29 mouse cellular contexts compared by ENCODE assay signal in genomic region chr16:77150884-77151283, GRCm38 (mm10).
DNase-seq lines count a peak whose midpoint lies in the region; ATAC-seq lines count a peak whose summit lies in the region.
"Had no signal": no experiment of that assay in that cellular context is flagged by ENCODE, and none has a peak within 500 bp of the region (broad histone marks: within the 10 kb centered on the region; RNA-seq: fewer than 3 reads in every experiment).

No protein-coding gene starts in this region.

- H3K9ac ChIP-seq in kidney, embryonic 14.5 days (ENCODE audit: low read depth, low read length): no peak overlapping the region
- H3K9ac ChIP-seq in midbrain, embryonic 11.5 days (ENCODE audit: low read length): no peak overlapping the region
- H3K9ac ChIP-seq in midbrain, embryonic 13.5 days (replicated peaks): no peak overlapping the region
- no peak overlapping the region for H3K9ac ChIP-seq in neural tube, embryonic 15.5 days (replicated peaks)
- H3K9ac ChIP-seq: embryonic facial prominence, embryonic 12.5 days; forebrain, embryonic 12.5 days; forebrain, postnatal 0 days; heart, embryonic 15.5 days; limb, embryonic 15.5 days; liver, embryonic 14.5 days; midbrain, embryonic 15.5 days had no signal

- no peaks in the 10 kb centered on the region for H3K27me3 ChIP-seq in kidney, embryonic 14.5 days (ENCODE audit: control insufficient read depth, insufficient read depth, low read length)
- H3K27me3 ChIP-seq in midbrain, embryonic 11.5 days (ENCODE audit: control insufficient read depth, insufficient read depth, low read length): no peaks in the 10 kb centered on the region
- H3K27me3 ChIP-seq in midbrain, embryonic 13.5 days: no peaks in the 10 kb centered on the region
- no peaks in the 10 kb centered on the region for H3K27me3 ChIP-seq in neural tube, embryonic 15.5 days (replicated peaks)
- H3K27me3 ChIP-seq: embryonic facial prominence, embryonic 12.5 days; forebrain, embryonic 12.5 days; heart, embryonic 15.5 days; limb, embryonic 15.5 days; midbrain, embryonic 15.5 days had no signal

- no peaks in the 10 kb centered on the region for H3K9me3 ChIP-seq in kidney, embryonic 14.5 days (ENCODE audit: control insufficient read depth, low read length)
- no peaks in the 10 kb centered on the region for H3K9me3 ChIP-seq in midbrain, embryonic 11.5 days (ENCODE audit: control insufficient read depth, low read length)
- no peaks in the 10 kb centered on the region for H3K9me3 ChIP-seq in midbrain, embryonic 13.5 days
- H3K9me3 ChIP-seq in neural tube, embryonic 15.5 days (replicated peaks): no peaks in the 10 kb centered on the region
- H3K9me3 ChIP-seq: embryonic facial prominence, embryonic 12.5 days; forebrain, embryonic 12.5 days; heart, embryonic 10.5 days; heart, embryonic 15.5 days; limb, embryonic 15.5 days; midbrain, embryonic 15.5 days had no signal

- H3K4me2 ChIP-seq in kidney, embryonic 14.5 days (replicated peaks; ENCODE audit: low read depth, low read length): no peak overlapping the region
- H3K4me2 ChIP-seq in midbrain, embryonic 11.5 days: no peak overlapping the region
- no peak overlapping the region for H3K4me2 ChIP-seq in midbrain, embryonic 13.5 days (replicated peaks)
- H3K4me2 ChIP-seq in neural tube, embryonic 15.5 days: no peak overlapping the region
- H3K4me2 ChIP-seq: embryonic facial prominence, embryonic 12.5 days; forebrain, embryonic 12.5 days; heart, embryonic 15.5 days; limb, embryonic 15.5 days; midbrain, embryonic 15.5 days had no signal

- no peak overlapping the region for H3K27ac ChIP-seq in kidney, embryonic 14.5 days (ENCODE audit: low read depth, low read length)
- no peak overlapping the region for H3K27ac ChIP-seq in midbrain, embryonic 11.5 days (ENCODE audit: low read depth, low read length)
- H3K27ac ChIP-seq in midbrain, embryonic 13.5 days: no peak overlapping the region
- H3K27ac ChIP-seq in neural tube, embryonic 15.5 days (replicated peaks): peak overlapping the region; percentile 41; the same call in 1 of the 2 replicates
- H3K27ac ChIP-seq: embryonic facial prominence, embryonic 12.5 days; forebrain, embryonic 12.5 days; heart, embryonic 10.5 days; heart, embryonic 15.5 days; limb, embryonic 15.5 days; liver, embryonic 14.5 days; macrophage; midbrain, embryonic 15.5 days; stomach, postnatal 0 days had no signal

- H3K4me1 ChIP-seq in kidney, embryonic 14.5 days (ENCODE audit: control insufficient read depth, insufficient read depth, low read length): no peaks in the 10 kb centered on the region
- no peaks in the 10 kb centered on the region for H3K4me1 ChIP-seq in midbrain, embryonic 11.5 days (ENCODE audit: control insufficient read depth, insufficient read depth, low read length)
- no peaks in the 10 kb centered on the region for H3K4me1 ChIP-seq in midbrain, embryonic 13.5 days (replicated peaks)
- H3K4me1 ChIP-seq in neural tube, embryonic 15.5 days: no peaks in the 10 kb centered on the region
- H3K4me1 ChIP-seq: embryonic facial prominence, embryonic 12.5 days; forebrain, embryonic 12.5 days; heart, embryonic 10.5 days; heart, embryonic 15.5 days; limb, embryonic 15.5 days; midbrain, embryonic 15.5 days had no signal

- no peak for ATAC-seq in kidney, embryonic 14.5 days (ENCODE audit: low FRiP score, low TSS enrichment)
- no peak for ATAC-seq in midbrain, embryonic 11.5 days (ENCODE audit: low FRiP score)
- ATAC-seq in midbrain, embryonic 13.5 days: no peak
- peak; percentile 55; the same call in 1 of the 2 replicates for ATAC-seq in neural tube, embryonic 15.5 days (ENCODE audit: low FRiP score)
- ATAC-seq: CD4-positive, CD25-positive, alpha-beta regulatory T cell, adult 4 months; forebrain, postnatal 0 days; intestine, embryonic 16.5 days; midbrain, embryonic 15.5 days had no signal

- H3K4me3 ChIP-seq in kidney, embryonic 14.5 days (ENCODE audit: low read length): no peak overlapping the region
- no peak overlapping the region for H3K4me3 ChIP-seq in midbrain, embryonic 11.5 days (ENCODE audit: low read depth, low read length)
- H3K4me3 ChIP-seq in midbrain, embryonic 13.5 days (replicated peaks): no peak overlapping the region
- no peak overlapping the region for H3K4me3 ChIP-seq in neural tube, embryonic 15.5 days (replicated peaks)
- H3K4me3 ChIP-seq: embryonic facial prominence, embryonic 12.5 days; erythroblast, embryonic 14.5 days; forebrain, embryonic 12.5 days; heart, embryonic 10.5 days; heart, embryonic 15.5 days; limb, embryonic 15.5 days; midbrain, embryonic 15.5 days had no signal

- WGBS in kidney, embryonic 14.5 days: 77% methylated on average over 4 of the region's 4 CpGs
- WGBS in midbrain, embryonic 11.5 days: 88% methylated on average over 4 of the region's 4 CpGs
- WGBS in midbrain, embryonic 13.5 days: 89% methylated on average over 4 of the region's 4 CpGs
- WGBS in neural tube, embryonic 15.5 days: 74% methylated on average over 4 of the region's 4 CpGs

- peak; percentile 17 to 28 for DNase-seq in cerebellum, postnatal 25 days
- DNase-seq in cerebellum, adult 11-12 months: no peak
- DNase-seq in kidney, adult 9 months: peak; percentile 5
- DNase-seq in midbrain, embryonic 11.5 days (ENCODE audit: low spot score, missing footprints): peak; percentile 69
- DNase-seq: adrenal gland, postnatal 25 days; forebrain, postnatal 0 days; gastrocnemius, postnatal 25 days; heart, adult 11 months; kidney, postnatal 10 days; lung, adult 2 months; lung, postnatal 10 days; right cerebral cortex, postnatal 4 days; thymus, adult 18-20 months; thymus, postnatal 25 days had no signal

- no peaks in the 10 kb centered on the region for H3K36me3 ChIP-seq in kidney, embryonic 14.5 days (ENCODE audit: control insufficient read depth, insufficient read depth, low read length)
- H3K36me3 ChIP-seq in midbrain, embryonic 11.5 days (ENCODE audit: control insufficient read depth, insufficient read depth, low read length): no peaks in the 10 kb centered on the region
- no peaks in the 10 kb centered on the region for H3K36me3 ChIP-seq in midbrain, embryonic 13.5 days
- no peaks in the 10 kb centered on the region for H3K36me3 ChIP-seq in neural tube, embryonic 15.5 days
- H3K36me3 ChIP-seq: embryonic facial prominence, embryonic 12.5 days; forebrain, embryonic 12.5 days; heart, embryonic 10.5 days; heart, embryonic 15.5 days; limb, embryonic 15.5 days; midbrain, embryonic 15.5 days had no signal
